Mouse (Mus musculus): Measurements from ENCODE around the gene Casp3. TPM values are rescaled to one million over a fixed set of nuclear protein-coding genes. Genes with fewer than 3 reads are reported as not detected.
"Not testable (repeated sequence)": the region's sequence is repeated elsewhere in the genome, so short reads cannot be mapped to it uniquely, and the experiment has no call there.

Casp3 gene
- 22.5 and 24.7 TPM in 2 replicates for polyA plus RNA-seq (2012; rRNA removed)

DNA sequence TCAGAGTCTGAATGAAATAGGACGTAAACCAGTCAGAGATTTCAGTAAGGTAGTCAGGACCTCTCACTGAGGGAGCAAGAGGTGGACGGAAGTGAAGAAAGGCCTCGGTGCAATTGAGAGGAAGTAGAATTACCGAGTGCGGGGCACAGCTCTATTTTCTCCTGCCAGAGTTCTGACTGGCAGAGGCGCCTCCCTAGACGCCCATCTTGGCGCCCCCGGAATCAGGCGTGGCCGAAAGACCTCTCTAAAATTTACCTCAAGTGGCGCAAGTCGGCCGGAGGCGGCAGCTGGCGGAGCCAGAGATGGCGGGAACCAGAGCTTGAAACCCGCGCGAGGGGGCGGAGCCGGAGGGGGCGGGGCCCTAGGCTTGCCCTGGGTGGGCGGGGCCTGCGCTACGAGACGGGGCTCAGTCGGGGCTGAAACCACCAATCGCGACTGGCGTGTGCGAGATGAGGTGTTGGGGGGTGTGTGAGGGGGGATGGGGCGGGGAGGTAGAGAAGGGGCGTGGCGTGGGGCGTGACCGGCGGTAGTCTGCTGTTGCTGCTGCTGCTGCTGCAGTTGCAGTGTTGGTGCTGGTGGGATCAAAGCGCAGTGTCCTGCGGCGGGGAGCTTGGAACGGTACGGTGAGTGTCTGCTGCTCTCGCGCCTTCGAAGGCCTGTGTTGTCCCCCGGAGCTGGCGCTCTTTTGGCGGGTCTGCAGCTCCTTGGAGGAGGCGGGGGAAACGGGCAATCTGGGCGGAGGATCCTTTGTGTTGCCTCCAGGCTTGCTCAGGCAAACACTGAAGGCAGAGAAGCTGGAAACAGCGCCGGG lies at the start of gene Casp3, which contains the start of gene Primpol:
Gene Casp3, plus strand, starts transcription at position 413 of the 811 bp plus-strand sequence.
Gene Primpol, minus strand, starts transcription at position 334 of the 811 bp plus-strand sequence.
- DNase-seq (ENCODE audit: extremely low spot score in 1 of 2, low spot score in 1 of 2), result peak; percentile 87 to 95

DNA sequence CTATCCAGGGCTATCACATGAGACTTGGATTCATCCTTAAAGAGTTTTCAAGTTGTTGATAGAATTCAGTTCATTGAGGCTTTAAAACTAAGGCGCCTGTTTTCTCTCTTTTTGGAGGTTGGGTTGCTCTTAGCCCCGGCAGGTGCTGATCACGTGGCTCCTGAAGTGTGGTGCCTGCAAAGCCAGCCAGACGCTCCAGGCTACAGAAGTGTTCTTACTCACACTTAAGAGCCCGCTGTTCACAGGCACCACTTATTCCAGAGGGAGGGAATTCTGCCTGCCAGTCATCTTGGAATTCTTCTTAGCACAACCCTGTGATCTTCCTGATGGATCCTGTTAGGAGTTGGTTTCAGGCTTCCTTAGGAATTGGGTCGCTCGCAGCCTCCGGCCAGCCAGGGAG lies 49.1 kb upstream of the Casp3 start:
- DNase-seq (ENCODE audit: extremely low spot score in 1 of 2, low spot score in 1 of 2), result peak in 1 of 2 experiments; percentile 37

DNA sequence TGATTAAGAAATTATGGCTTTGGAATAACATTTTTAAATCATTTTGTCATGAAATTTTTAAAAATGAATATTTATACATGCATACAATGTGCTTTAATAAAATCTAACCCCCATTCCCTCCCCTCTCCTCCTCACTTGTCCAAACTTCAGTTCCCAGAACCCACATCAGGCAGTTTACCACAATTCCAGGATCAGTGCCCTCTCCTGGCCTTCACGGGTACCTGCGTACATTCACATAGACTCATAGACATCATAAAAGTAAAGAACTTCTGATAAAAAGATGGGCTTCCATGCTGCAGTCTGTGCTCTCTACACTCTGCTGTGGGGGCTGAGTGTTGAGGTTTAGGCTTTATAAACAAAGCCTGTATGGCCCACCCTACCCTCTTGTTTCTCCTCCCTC lies 48.1 kb upstream of the Casp3 start:
- no peak for DNase-seq (ENCODE audit: extremely low spot score in 1 of 2, low spot score in 1 of 2)

DNA sequence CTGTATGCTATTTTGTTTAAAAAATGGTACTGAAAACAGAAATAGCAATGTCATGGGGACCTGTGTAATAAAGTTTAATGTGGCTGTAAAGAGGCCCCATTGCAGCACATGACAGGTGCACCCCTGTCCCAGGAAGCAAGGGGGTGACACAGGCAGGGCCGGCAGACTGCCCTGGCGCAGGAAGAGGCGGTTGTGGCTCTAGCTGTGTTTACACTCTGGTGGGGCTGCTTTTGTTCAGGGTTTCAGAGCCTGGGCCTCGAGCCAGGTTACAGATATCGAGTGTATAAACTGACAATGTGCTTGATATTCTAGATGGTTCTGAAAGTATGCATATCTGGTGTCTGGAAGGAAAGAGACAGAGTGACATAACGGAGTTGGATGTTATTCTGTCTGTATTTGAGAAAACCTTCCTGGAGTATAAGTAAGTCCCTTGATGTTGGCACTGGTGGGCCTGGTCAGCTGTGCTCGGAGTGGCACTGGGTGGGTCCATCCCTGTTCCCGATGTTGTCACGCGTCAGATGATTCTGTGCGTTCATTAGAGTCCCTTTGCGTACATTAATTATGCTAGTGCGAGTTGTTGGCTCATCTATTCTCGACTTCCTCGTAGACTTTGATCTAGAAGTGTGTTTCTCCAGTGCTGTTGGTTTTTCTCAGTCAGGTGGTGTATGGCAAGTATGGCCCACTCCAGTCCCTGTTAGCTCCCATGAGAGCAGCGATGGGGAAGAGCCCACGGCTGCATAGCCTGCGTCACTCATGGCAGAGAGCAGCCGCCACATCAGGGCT lies 47.2 kb upstream of the Casp3 start:
- no peak for DNase-seq (ENCODE audit: extremely low spot score in 1 of 2, low spot score in 1 of 2)

DNA sequence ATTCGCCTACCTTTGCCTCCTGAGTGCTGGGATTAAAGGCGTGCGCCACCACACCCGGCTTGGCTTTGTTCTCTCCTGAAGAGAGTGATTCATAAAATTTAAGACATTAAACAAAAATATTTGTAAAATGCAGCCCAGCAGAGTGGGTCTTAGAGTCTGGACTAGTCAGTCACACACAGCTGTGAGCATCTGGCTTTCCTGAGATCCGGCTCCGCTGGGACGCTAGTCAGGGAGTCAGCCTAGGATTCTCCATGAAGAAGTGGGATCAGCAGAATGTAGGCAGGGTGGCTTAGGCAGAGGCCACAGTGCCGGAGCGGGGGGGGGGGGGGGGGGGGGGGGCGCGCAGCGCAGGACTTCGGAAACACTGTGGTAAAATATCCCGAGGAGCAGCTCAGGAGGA lies 46.4 kb upstream of the Casp3 start:
- DNase-seq (ENCODE audit: extremely low spot score in 1 of 2, low spot score in 1 of 2), result no peak

DNA sequence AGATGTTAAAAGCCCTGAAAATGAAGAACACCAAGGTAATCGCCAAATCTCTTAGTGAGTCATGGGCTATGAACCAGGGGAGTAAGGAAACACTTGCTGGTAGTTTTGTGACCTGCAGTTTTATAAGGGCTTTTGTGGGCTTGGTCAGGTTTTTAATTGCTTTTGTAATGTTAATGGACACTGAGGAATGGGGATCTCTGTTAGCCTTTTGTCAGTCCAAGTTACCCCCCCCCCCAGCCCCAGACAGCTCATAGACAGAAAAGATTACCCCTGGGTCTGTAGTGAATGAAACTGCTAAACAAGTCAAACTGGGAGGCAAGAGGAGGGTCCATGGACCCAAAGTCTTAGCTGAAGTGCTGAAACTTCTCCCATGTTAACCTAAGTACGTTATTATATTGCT lies 43.6 kb upstream of the Casp3 start:
- no peak for DNase-seq (ENCODE audit: extremely low spot score in 1 of 2, low spot score in 1 of 2)

DNA sequence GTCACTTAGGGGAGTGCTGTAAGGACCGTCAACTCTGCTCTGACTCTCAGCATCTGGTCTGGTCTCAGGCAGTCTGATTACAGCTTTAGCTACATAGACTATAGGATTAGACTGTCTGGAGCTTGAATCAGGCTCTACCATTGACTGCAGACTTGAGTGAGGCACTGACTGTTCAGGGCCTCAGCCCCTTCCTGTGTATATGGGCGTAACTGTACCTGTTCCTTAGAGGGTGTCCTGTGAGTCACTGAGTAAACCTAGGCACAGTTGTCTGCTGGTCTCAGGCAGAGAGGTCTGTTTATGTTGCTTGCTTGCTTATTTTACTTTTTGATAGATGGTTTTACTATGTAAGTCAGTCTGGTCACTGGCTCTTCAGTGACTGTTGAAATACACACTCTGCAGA lies 43.1 kb upstream of the Casp3 start:
- DNase-seq (ENCODE audit: extremely low spot score in 1 of 2, low spot score in 1 of 2), result no peak

DNA sequence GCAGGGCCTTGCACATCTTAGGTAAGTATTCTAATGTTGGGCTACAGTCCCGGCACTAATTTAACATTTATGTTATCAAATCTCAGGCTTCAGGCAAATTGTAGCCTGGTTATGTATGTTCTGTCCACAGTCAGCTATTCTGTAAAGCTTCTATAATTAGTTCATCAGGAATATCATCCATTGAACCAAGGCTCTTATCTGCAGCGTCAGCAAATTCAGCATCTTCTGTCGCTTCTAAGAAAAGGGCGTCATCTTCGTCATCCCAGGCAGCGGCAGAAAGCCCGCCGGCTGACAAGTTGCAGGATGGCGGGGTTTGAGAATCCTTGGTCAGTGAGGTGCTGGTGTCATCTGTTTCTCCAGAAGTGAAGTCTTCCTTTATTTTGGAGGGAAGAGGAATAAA lies 38.3 kb upstream of the Casp3 start:
- no peak for DNase-seq (ENCODE audit: extremely low spot score in 1 of 2, low spot score in 1 of 2)

DNA sequence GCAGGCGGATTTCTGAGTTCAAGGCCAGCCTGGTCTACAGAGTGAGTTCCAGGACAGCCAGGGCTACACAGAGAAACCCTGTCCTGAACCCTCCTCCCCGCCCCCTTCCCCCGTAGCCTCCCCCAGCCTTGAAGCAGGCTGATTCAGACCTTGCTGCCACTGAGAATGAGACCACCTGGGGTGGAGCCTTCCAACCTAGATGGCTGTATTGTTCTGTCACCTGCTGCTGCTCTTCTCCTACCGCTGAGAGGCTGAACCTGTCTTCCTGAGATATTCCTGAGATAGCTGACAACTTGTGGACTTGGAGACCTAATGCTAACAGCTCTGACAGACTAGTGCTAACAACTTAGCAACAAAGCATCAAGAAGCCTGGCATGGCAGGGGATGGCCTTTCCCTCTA lies 32.8 kb upstream of the Casp3 start:
- not testable (repeated sequence) for DNase-seq (ENCODE audit: extremely low spot score in 1 of 2, low spot score in 1 of 2)

DNA sequence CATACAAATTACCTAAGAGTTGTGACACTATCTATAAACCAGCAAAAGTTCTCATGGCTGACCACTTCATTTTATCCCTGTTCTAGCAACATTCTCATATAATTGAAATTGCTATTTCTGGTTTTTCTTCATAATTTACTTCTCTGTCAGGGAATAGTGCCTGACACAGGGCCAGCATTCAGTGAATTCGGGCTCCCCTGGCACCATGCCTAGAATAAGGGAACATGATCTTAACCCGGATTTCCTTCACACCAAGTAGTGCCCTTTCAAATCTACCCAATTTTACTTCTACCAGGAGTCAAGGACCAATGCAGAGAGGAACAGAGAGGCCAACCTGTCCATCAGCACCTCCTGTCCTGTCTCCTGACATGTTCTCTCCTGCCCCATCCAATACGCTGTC lies 31.5 kb upstream of the Casp3 start:
- no peak for DNase-seq (ENCODE audit: extremely low spot score in 1 of 2, low spot score in 1 of 2)

DNA sequence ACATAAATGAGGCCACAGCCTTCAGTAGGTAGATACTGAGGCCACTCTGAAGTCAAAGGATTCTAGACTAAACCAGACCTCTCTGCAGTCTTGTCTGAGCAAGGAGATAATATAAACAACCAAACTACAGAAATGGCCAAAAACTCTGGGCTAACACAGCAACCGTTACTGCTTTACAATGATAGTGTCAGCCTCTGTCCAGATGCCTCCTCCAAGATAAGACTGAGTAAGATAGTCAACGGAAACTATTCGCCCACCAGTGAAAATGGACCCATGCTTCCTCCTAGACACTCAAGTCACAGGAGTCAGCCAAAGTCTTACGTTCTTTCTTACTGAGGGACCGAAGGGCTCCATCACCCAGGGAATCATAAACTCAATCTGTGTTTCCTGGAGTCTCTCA lies 29.2 kb upstream of the Casp3 start:
- no peak for DNase-seq (ENCODE audit: extremely low spot score in 1 of 2, low spot score in 1 of 2)

DNA sequence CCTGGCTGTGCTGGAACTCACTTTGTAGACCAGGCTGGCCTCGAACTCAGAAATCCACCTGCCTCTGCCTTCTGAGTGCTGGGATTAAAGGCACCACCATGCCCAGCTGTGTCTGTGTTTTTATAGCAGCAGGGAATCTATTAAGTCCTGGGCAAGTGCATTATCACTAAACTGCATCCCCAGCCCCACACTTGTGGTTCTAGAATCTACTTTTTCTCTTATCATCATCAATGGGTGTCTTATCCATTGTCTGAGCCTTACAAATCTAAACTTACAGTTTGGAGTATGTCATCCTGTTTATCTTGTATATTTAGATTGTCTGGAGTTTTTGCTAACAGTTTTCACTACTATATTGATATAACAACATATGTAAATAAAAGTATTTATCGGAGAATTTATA lies 28.4 kb upstream of the Casp3 start:
- DNase-seq (ENCODE audit: extremely low spot score in 1 of 2, low spot score in 1 of 2), result no peak

DNA sequence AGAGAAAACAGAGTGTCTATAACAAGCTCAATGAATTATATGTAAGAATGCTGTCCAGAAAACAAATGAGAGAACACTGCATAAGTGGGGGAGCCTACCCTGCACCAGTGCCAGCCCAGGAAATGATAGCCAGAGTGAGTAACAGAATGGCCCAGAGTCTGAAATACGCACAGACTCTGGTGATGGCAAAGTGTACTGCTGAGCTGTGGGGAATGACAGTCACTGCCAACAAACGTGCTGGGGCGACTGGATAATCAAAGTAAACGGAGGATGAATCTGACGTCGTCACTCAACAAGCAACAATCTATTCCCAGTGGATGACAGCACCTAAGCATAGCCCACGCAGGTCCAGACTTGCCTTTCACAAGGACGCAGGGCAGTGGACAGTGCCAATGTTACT lies 24.0 kb upstream of the Casp3 start:
- no peak for DNase-seq (ENCODE audit: extremely low spot score in 1 of 2, low spot score in 1 of 2)

DNA sequence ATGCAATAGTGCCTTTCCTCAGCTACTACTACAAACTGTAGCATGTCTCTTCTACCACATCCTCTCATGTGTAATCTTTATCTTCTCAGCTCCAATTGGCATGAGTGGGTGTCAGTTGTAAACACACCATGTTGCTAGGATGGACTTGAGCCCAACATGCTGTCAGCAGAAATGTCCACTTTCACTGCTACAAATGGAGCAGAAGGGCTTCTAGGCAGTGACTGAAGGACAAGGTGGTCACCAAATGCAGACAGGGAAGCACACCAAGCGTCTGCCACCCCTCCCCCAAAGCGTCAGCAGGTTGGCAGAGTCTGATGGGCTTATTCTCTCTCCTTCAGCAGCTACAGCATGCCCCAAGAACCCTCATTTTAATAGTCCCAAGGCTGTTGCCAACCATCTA lies 23.3 kb upstream of the Casp3 start:
- DNase-seq (ENCODE audit: extremely low spot score in 1 of 2, low spot score in 1 of 2), result no peak

DNA sequence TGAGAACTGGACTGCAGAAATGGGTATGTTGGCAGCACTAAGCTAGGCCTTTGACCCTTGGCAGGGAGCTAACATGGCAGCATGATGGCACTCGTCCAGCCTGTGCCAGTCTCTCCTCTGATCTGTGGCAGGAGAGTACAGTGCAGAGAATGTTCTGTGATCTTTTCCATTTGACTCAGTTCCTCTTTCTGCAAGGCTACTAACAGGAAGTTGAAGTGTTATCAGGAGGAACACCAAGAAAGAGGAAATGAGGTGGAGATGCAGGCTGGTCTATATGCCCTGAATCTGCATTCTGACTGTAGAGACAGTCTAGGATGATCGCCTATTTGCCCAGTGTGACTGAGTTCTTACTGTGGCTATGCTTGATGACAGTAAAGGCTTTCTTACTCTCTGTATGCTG lies 21.5 kb upstream of the Casp3 start:
- DNase-seq (ENCODE audit: extremely low spot score in 1 of 2, low spot score in 1 of 2), result no peak

DNA sequence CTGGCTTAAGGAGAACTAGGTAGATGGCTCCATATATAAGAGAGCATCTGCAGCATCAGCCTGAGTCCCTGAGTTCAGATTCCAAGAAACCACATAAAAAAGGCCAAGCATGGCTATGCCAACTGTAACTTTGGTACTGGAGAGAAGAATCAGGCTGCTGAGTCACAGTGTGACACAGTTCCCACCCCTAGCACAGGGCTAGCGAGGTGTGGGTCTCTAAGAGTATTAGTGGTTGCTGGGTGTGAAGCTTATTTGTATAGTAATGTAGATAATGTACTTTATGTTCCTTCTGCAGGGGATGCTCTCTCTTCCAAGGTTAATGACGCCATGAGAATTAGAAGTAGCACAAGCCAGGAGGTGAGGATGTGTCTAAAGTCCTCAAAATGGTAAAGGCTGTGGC lies 20.6 kb upstream of the Casp3 start:
- no peak for DNase-seq (ENCODE audit: extremely low spot score in 1 of 2, low spot score in 1 of 2)

DNA sequence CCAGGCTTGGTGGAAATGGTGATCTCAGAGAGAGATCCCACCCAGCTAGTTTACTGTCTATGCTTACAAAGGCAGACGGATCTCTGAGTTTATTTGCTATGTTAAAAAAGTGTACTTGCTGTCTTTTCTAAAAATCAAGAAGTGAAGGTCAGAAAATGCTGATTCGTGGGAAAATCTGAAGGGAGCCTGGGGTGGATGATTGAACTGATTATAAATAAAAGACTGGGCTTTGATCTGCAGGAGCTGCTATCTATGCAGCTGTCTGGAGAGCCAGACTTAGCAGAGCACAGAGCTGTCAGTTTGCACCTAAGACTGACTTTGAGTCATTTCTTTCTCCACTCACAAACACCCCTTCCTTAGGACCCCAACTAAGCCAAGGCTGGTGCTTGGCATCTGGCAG lies 19.7 kb upstream of the Casp3 start:
- no peak for DNase-seq (ENCODE audit: extremely low spot score in 1 of 2, low spot score in 1 of 2)

DNA sequence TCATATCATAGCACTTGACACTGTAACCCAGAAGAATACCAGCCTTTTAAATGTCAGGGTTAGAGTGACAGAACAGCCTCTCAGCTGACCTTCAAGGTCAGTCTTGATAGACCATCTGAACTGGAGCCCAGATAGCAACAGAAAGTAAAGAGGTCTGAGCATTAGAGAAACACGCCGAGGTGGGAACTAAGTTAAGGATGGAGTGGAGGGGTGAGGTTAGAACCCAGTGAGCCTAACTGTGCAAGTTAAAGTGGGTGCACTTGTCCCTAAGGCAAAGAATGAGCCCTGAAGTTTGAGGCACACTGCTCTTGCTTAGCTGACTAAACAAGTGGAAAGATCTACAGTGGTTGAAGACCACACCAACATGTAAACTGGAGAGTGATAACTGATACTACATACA lies 19.0 kb upstream of the Casp3 start:
- no peak for DNase-seq (ENCODE audit: extremely low spot score in 1 of 2, low spot score in 1 of 2)

DNA sequence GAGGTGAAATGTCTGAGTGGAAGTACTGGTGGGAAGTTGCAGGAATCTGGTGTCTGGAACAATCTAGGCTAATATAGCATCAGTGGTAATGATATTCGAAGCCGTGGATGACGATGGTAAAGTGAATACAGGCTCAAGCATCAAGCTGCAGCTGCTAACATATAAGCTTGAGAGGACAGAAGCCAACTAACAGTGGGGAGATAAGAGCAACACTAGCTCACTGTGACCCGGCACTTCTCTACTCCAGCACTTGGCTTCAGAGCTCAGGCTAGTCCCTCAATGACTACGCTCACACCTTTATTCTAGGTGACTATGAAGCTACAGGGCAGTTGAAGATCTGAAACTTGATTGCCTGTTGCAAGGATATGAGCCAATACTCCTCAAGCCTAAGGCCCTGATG lies 18.3 kb upstream of the Casp3 start:
- no peak for DNase-seq (ENCODE audit: extremely low spot score in 1 of 2, low spot score in 1 of 2)

DNA sequence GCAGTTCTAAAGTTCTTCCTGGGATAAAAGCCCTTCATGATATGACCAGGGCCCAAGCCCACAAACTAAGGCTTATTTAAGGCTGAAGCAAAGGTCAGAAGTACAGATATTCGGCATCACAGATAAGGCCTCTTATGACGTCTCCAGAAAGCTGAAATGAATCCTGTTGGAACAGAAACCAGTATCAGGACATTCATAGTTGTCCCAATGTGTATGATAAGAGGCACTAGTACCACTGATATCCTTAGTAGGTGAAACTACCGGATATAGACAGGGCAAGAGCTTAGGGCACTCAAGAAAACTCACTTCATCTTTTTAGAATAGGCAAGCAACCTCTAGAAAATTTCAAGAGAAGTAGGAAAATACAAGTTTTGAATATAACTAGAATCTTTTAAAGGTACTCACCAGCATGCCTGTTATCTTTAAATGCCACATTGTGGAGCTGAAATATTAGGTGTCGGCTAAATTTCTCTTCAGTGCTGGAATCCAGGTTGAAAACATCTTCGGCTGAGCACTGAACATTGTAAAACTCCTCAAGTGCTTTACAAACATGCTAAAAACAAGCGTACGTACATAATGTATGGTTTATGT lies 17.7 kb upstream of the Casp3 start:
- no peak for DNase-seq (ENCODE audit: extremely low spot score in 1 of 2, low spot score in 1 of 2)

DNA sequence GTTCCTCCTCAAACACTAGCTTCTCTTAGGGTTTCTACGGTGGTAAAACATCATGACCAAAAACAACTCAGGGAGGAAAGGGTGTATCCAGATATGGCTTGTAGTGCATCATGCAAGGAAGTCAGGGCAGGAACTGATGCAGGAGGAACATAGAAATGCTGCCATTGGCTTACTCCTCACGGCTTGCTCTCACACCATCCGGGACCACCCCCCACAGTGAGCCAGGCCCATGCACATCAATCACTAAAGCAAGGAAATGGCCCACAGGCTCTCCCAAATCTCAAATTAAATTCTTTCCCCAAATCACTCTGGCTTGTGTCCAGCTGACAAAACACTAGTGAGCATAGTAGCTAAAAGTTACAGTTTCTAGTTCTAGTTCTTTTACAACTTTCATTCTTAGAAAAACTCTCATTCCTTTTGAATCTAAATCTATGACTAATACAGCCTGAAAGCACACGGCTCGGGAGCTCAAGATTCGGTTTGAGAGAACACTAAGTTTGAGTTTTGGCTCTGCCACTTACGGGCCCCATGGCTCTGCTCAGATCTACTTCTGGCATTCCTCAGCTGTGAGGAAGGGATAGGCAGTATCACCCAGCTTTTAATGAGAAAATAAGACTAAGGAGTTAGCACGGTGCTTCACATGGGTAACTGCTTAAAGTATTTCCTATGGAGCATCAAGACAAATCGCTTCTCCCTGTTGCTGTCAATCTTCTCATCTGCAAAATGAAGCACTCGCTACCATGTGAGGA lies 16.0 kb upstream of the Casp3 start:
- no peak for DNase-seq (ENCODE audit: extremely low spot score in 1 of 2, low spot score in 1 of 2)
